Mouse (Mus musculus) liver, postnatal 0 days (tissue): Measurements from ENCODE around the gene Rapgef1.

Experiments used
- CTCF ChIP-seq: sonication (generic); IDR thresholded peaks from 2 replicates; pipeline ENCODE4 v1.5.1; 2016; ENCODE audit warnings: antibody characterized with exemption, low read depth
- EP300 ChIP-seq: IDR thresholded peaks from 2 replicates; pipeline ENCODE4 v1.6.1; 2016; ENCODE audit warnings: antibody characterized with exemption, low read depth, mild to moderate bottlenecking

- no peak for TF ChIP-seq CTCF
- TF ChIP-seq EP300 = no peak
These were observed 69.5 kb downstream of the Rapgef1 start for GRCm38 (mm10) chr2:29689014-29689413.
